Mouse (Mus musculus) MEL (cell line): ENCODE measurements around the gene Dach2. TPM values are rescaled to one million over a fixed set of nuclear protein-coding genes. Genes with fewer than 3 reads are reported as not detected.

Experiments
- DNase-seq: peaks from one replicate; pipeline ENCODE4 v3.0.0; 2011; ENCODE audit warnings: low read depth, low spot score
- H3K27ac ChIP-seq: 2 replicates; pipeline ENCODE4 v1.5.1; 2012; ENCODE audit warnings: low read depth, mild to moderate bottlenecking, control low read depth, low read length, moderate library complexity; ENCODE audit not compliant: control insufficient read depth
- H3K27me3 ChIP-seq, 2 experiments: fragments of 150-350 bp in 1 of 2; sonication (generic) in 1 of 2; 2 replicates each; pipeline ENCODE4 v1.6.1; 2012; ENCODE audit warnings: low read length in 2 of 2, mild to moderate bottlenecking in 2 of 2, improper control_type of control experiment in 1 of 2, moderate library complexity in 1 of 2; ENCODE audit not compliant: insufficient read depth in 2 of 2, control insufficient read depth in 1 of 2
- H3K36me3 ChIP-seq, 2 experiments: 2 replicates each; pipeline ENCODE4 v1.6.1; 2012 to 2014; ENCODE audit warnings: low read length in 2 of 2, improper control_type of control experiment in 1 of 2, inconsistent platforms in 1 of 2, mild to moderate bottlenecking in 1 of 2; ENCODE audit not compliant: insufficient read depth in 2 of 2, control insufficient read depth in 1 of 2
- H3K4me1 ChIP-seq, 2 experiments: fragments of 150-350 bp in 1 of 2; sonication (generic) in 1 of 2; 2 replicates each; pipeline ENCODE4 v1.6.1; 2012; ENCODE audit warnings: low read length in 2 of 2, improper control_type of control experiment in 1 of 2, mild to moderate bottlenecking in 1 of 2; ENCODE audit not compliant: insufficient read depth in 2 of 2, control insufficient read depth in 1 of 2
- H3K4me3 ChIP-seq, 2 experiments: fragments of 150-350 bp in 1 of 2; sonication (generic) in 1 of 2; 2 replicates each; pipeline ENCODE4 v1.5.1; 2012; ENCODE audit warnings: low read depth in 2 of 2, low read length in 2 of 2, mild to moderate bottlenecking in 2 of 2, moderate library complexity in 2 of 2, control low read depth in 1 of 2, improper control_type of control experiment in 1 of 2; ENCODE audit not compliant: control insufficient read depth in 1 of 2, insufficient read depth in 1 of 2
- H3K79me2 ChIP-seq: 2 replicates; pipeline ENCODE4 v1.6.1; 2012; ENCODE audit warnings: mild to moderate bottlenecking, low read length, moderate library complexity; ENCODE audit not compliant: control insufficient read depth, poor library complexity, insufficient read depth
- H3K9ac ChIP-seq: 2 replicates; pipeline ENCODE4 v1.6.1; 2012; ENCODE audit warnings: low read depth, mild to moderate bottlenecking, control low read depth, low read length, moderate library complexity; ENCODE audit not compliant: control insufficient read depth, poor library complexity, severe bottlenecking
- H3K9me3 ChIP-seq: fragments of 150-350 bp; sonication (generic); replicated peaks from 2 replicates; pipeline ENCODE4 v1.6.1; 2012; ENCODE audit warnings: mild to moderate bottlenecking, low read length, improper control_type of control experiment, moderate library complexity; ENCODE audit not compliant: insufficient read depth
- BHLHE40 ChIP-seq: IDR thresholded peaks from 2 replicates; pipeline ENCODE4 v1.6.1; 2012; ENCODE audit warnings: low read depth, mild to moderate bottlenecking, inconsistent platforms, low read length, improper control_type of control experiment, borderline replicate concordance
- CHD1 ChIP-seq: IDR thresholded peaks from 2 replicates; pipeline ENCODE4 v1.6.1; 2012; ENCODE audit warnings: low read depth, mild to moderate bottlenecking, inconsistent platforms, low read length, improper control_type of control experiment
- CHD2 ChIP-seq: IDR thresholded peaks from 2 replicates; pipeline ENCODE4 v1.6.1; 2011; ENCODE audit warnings: low read length, improper control_type of control experiment
- CTCF ChIP-seq, 3 experiments: IDR thresholded peaks in 2 of 3; conservative IDR thresholded peaks in 1 of 3; 2 replicates each; pipeline ENCODE4 v1.5.1; 2011 to 2012; ENCODE audit warnings: low read length in 3 of 3, low read depth in 2 of 3, mild to moderate bottlenecking in 2 of 3, improper control_type of control experiment in 1 of 3, inconsistent platforms in 1 of 3, mixed read lengths in 1 of 3, moderate library complexity in 1 of 3; ENCODE audit not compliant: control insufficient read depth in 1 of 3, insufficient read depth in 1 of 3, poor library complexity in 1 of 3, severe bottlenecking in 1 of 3
- E2F4 ChIP-seq: IDR thresholded peaks from 2 replicates; pipeline ENCODE4 v1.6.1; 2011; ENCODE audit warnings: low read depth, low read length, improper control_type of control experiment, borderline replicate concordance
- EP300 ChIP-seq, 2 experiments: IDR thresholded peaks; 2 replicates each; pipeline ENCODE4 v1.6.1; 2011; ENCODE audit warnings: improper control_type of control experiment in 2 of 2, low read length in 2 of 2, low read depth in 1 of 2, mild to moderate bottlenecking in 1 of 2
- GABPA ChIP-seq: IDR thresholded peaks from 2 replicates; pipeline ENCODE4 v1.6.1; 2012; ENCODE audit warnings: low read depth, mild to moderate bottlenecking, inconsistent platforms, low read length, improper control_type of control experiment, moderate library complexity
- JUND ChIP-seq: IDR thresholded peaks from 2 replicates; pipeline ENCODE4 v1.6.1; 2011; ENCODE audit warnings: low read depth, mild to moderate bottlenecking, improper control_type of control experiment, low read length
- KAT2A ChIP-seq: conservative IDR thresholded peaks from 2 replicates; pipeline ENCODE4 v1.6.1; 2012; ENCODE audit warnings: low read depth, low read length, improper control_type of control experiment, inconsistent platforms
- MAX ChIP-seq: IDR thresholded peaks from 2 replicates; pipeline ENCODE4 v1.6.1; 2011; ENCODE audit warnings: low read length, improper control_type of control experiment
- MAZ ChIP-seq: IDR thresholded peaks from 2 replicates; pipeline ENCODE4 v1.6.1; 2012; ENCODE audit warnings: low read depth, mild to moderate bottlenecking, inconsistent platforms, low read length, improper control_type of control experiment
- MEF2A ChIP-seq: IDR thresholded peaks from 2 replicates; pipeline ENCODE4 v1.6.1; 2014; ENCODE audit warnings: low read depth, mild to moderate bottlenecking, inconsistent platforms, low read length, improper control_type of control experiment; ENCODE audit not compliant: poor library complexity, insufficient replicate concordance, severe bottlenecking; ENCODE audit errors: extremely low read depth
- MYB ChIP-seq: IDR thresholded peaks from 2 replicates; pipeline ENCODE4 v1.6.1; 2011; ENCODE audit warnings: mild to moderate bottlenecking, low read depth, low read length, improper control_type of control experiment
- MYC ChIP-seq: IDR thresholded peaks from 2 replicates; pipeline ENCODE4 v1.6.1; 2011; ENCODE audit warnings: low read depth, mild to moderate bottlenecking, low read length, improper control_type of control experiment, moderate library complexity
- NRF1 ChIP-seq: IDR thresholded peaks from 2 replicates; pipeline ENCODE4 v1.6.1; 2014; ENCODE audit warnings: low read depth, mild to moderate bottlenecking, inconsistent platforms, low read length, improper control_type of control experiment, moderate library complexity; ENCODE audit not compliant: poor library complexity, insufficient read depth, severe bottlenecking
- POLR2A ChIP-seq, 2 experiments: IDR thresholded peaks; 2 replicates each; pipeline ENCODE4 v1.6.1; 2011 to 2012; ENCODE audit warnings: low read length in 2 of 2, mild to moderate bottlenecking in 2 of 2, control low read depth in 1 of 2, improper control_type of control experiment in 1 of 2, low read depth in 1 of 2, moderate library complexity in 1 of 2; ENCODE audit not compliant: control insufficient read depth in 1 of 2, insufficient read depth in 1 of 2, poor library complexity in 1 of 2
- POLR2AphosphoS2 ChIP-seq: IDR thresholded peaks from 2 replicates; pipeline ENCODE4 v1.6.1; 2011; ENCODE audit warnings: low read length, improper control_type of control experiment
- POLR2AphosphoS5 ChIP-seq: IDR thresholded peaks from 2 replicates; pipeline ENCODE4 v1.6.1; 2012; ENCODE audit warnings: low read depth, borderline replicate concordance, mild to moderate bottlenecking, inconsistent platforms, low read length, moderate library complexity, mixed read lengths
- RAD21 ChIP-seq: IDR thresholded peaks from 2 replicates; pipeline ENCODE4 v1.6.1; 2011; ENCODE audit warnings: mild to moderate bottlenecking, low read depth, low read length, improper control_type of control experiment
- RCOR1 ChIP-seq: IDR thresholded peaks from 2 replicates; pipeline ENCODE4 v1.6.1; 2012; ENCODE audit warnings: low read depth, mild to moderate bottlenecking, inconsistent platforms, low read length, improper control_type of control experiment
- SIN3A ChIP-seq: IDR thresholded peaks from 2 replicates; pipeline ENCODE4 v1.6.1; 2012; ENCODE audit warnings: low read length, improper control_type of control experiment, inconsistent platforms
- SMC3 ChIP-seq: IDR thresholded peaks from 2 replicates; pipeline ENCODE4 v1.6.1; 2011; ENCODE audit warnings: low read depth, low read length, improper control_type of control experiment
- TAL1 ChIP-seq: IDR thresholded peaks from 2 replicates; pipeline ENCODE4 v1.6.1; 2012; ENCODE audit warnings: mild to moderate bottlenecking, inconsistent platforms, low read length, moderate library complexity, mixed read lengths
- TBP ChIP-seq: IDR thresholded peaks from 2 replicates; pipeline ENCODE4 v1.8.0; 2011; ENCODE audit warnings: low read depth, low read length, improper control_type of control experiment
- USF1 ChIP-seq: IDR thresholded peaks from 2 replicates; pipeline ENCODE4 v1.6.1; 2014; ENCODE audit warnings: low read depth, mild to moderate bottlenecking, inconsistent platforms, low read length, improper control_type of control experiment, moderate library complexity
- polyA plus RNA-seq, 2 experiments: library from polyadenylated mRNA; stranded (reverse) in 1 of 2; unstranded in 1 of 2; fragments of >175 nt in 1 of 2; fragments of >200 nt in 1 of 2; gene quantifications; 2 replicates each; pipeline versions ENCODE4 v1.2.1 to v1.2.4; 2012; ENCODE audit warnings: low replicate concordance in 2 of 2, low read depth in 1 of 2; ENCODE audit not compliant: insufficient read length in 2 of 2, insufficient read depth in 1 of 2, missing spikeins in 1 of 2
- total RNA-seq: library from RNA; depleted of rRNA; stranded (reverse); fragments of 300-350 nt; gene quantifications from 2 replicates; pipeline ENCODE4 v1.2.3, GENCODE M21; 2012

Dach2 gene
- total and polyA plus RNA-seq, 3 experiments = 0.04 TPM; not detected in 2

- no peaks in the 10 kb centered on the region for H3K36me3 ChIP-seq
- H3K27ac ChIP-seq = no peak overlapping the region
- DNase-seq = no peak
- no peaks in the 10 kb centered on the region for H3K27me3 ChIP-seq
- H3K9me3 ChIP-seq = no peaks in the 10 kb centered on the region
- H3K4me1 ChIP-seq = no peaks in the 10 kb centered on the region
- TF ChIP-seq SIN3A (no peak), EP300 (IDR thresholded peaks at IDR 0.05; ENCODE audit: low read depth in 1 of 2, low read length in 2 of 2) (no peak), MEF2A (no peak), GABPA (no peak), MAZ (no peak), POLR2AphosphoS2 (no peak), CHD1 (no peak), CHD2 (no peak), KAT2A (no peak), RAD21 (no peak), E2F4 (no peak), POLR2AphosphoS5 (no peak), SMC3 (no peak), POLR2A (IDR thresholded peaks at IDR 0.05; ENCODE audit: control insufficient read depth in 1 of 2, insufficient read depth in 1 of 2, low read depth in 1 of 2, low read length in 2 of 2, poor library complexity in 1 of 2) (no peak), NRF1 (no peak), TAL1 (no peak)
- no peak overlapping the region for H3K4me3 ChIP-seq
- no peaks in the 10 kb centered on the region for H3K79me2 ChIP-seq
- no peak overlapping the region for H3K9ac ChIP-seq
Observed at GRCm38 (mm10) chrX:113298468-113298867, 1.2 kb downstream of the Dach2 start.

GRCm38 (mm10) chrX:113304323-113304722 lies 7.0 kb downstream of the Dach2 start:
- no peak for DNase-seq
- no peak overlapping the region for H3K27ac ChIP-seq
- no peaks in the 10 kb centered on the region for H3K9me3 ChIP-seq
- H3K9ac ChIP-seq = no peak overlapping the region
- H3K4me1 ChIP-seq = no peaks in the 10 kb centered on the region
- no peaks in the 10 kb centered on the region for H3K79me2 ChIP-seq
- H3K27me3 ChIP-seq = no peaks in the 10 kb centered on the region
- TF ChIP-seq CTCF (IDR thresholded peaks at IDR 0.05 in 2 of 3, conservative IDR thresholded peaks at IDR 0.05 in 1 of 3; ENCODE audit: control insufficient read depth in 1 of 3, insufficient read depth in 1 of 3, low read depth in 2 of 3, low read length in 3 of 3, poor library complexity in 1 of 3, severe bottlenecking in 1 of 3) (no peak), BHLHE40 (no peak), JUND (no peak), MYB (no peak), TAL1 (no peak), USF1 (no peak), TBP (no peak), NRF1 (no peak), RCOR1 (no peak), MYC (no peak), POLR2AphosphoS2 (no peak), MAZ (no peak), MAX (no peak)
- H3K4me3 ChIP-seq = no peak overlapping the region
- H3K36me3 ChIP-seq = no peaks in the 10 kb centered on the region
